Mouse (Mus musculus): ENCODE data around the gene Naa11.

The Naa11 gene

DNA sequence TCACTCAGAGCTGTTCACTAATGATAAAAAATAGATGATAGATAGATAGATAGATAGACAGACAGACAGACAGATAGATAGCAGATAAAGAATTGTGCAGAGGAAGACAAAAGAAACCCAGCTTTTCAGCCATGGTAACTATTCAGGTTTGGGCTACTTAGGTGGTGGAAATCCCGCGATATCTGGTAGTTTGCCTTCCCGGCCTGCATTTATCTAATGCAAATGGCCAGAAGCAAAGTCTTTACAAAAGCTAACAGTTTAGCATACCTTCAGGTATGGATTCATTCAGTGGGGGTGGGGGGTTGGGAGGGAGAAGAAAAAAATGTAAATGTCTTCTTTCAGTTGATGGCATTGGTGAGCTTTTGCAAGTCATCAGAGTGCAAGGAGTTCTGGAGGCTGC is 48.0 kb downstream of the Naa11 start:
- DNase-seq = no peak

DNA sequence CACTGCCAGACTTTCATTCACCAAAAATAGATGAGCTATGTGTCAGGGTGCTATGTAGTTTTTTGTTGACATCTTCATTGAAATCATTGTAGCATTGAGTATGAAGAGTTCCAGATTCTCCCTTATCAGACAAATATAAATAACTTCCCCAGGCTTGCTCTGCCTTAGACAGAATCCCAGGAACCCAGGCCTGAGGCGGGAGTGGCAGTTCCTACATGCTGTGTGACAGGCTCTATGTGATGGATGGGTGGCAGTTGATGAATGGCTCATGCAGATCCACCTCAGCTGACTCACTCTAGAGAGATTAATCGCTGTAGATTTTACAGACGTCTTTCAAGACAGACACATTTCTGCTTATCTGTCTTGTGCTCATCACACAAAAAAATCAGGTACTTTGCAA is 57.4 kb downstream of the Naa11 start:
- no peak for DNase-seq
